Mouse (Mus musculus): ENCODE measurements around the gene Stx8. TPM values are rescaled to one million over a fixed set of nuclear protein-coding genes. Genes with fewer than 3 reads are reported as not detected.

Stx8 gene
- total and polyA plus RNA-seq, 2 experiments from 2014 or later, result 10.8 to 65.8 TPM

GRCm38 (mm10) chr11:68220733-68221132 lies 254.7 kb downstream of the Stx8 start:
- Histone ChIP-seq H3K4me3 (ENCODE audit: low read length) (no peak overlapping the region), H3K9me3 (ENCODE audit: low read length) (no peaks in the 10 kb centered on the region), H3K27me3 (ENCODE audit: insufficient read depth, low read length) (no peaks in the 10 kb centered on the region), H3K4me2 (ENCODE audit: low read depth, low read length) (no peak overlapping the region), H3K4me1 (ENCODE audit: insufficient read depth, low read length) (peaks cover 8% of the 10 kb centered on the region), H3K9ac (replicated peaks; ENCODE audit: low read length) (no peak overlapping the region), H3K36me3 (ENCODE audit: insufficient read depth, low read length) (no peaks in the 10 kb centered on the region), H3K27ac (no peak overlapping the region)
- no peak for TF ChIP-seq CTCF (IDR thresholded peaks at IDR 0.05; ENCODE audit: low read depth)
- DNase-seq (ENCODE audit: low spot score) (no peak), ATAC-seq (no peak)
- WGBS, result 94% methylated on average over 4 of the region's 4 CpGs

- WGBS, result 89% methylated on average over 7 of the region's 7 CpGs
- no peak overlapping the region for H3K4me3 ChIP-seq (ENCODE audit: low read length)
- no peak for TF ChIP-seq CTCF (IDR thresholded peaks at IDR 0.05; ENCODE audit: low read depth)
- H3K36me3 ChIP-seq (ENCODE audit: insufficient read depth, low read length), result no peaks in the 10 kb centered on the region
- no peak for DNase-seq (ENCODE audit: low spot score)
- H3K9ac ChIP-seq (replicated peaks; ENCODE audit: low read length), result no peak overlapping the region
- H3K27ac ChIP-seq, result no peak overlapping the region
- no peaks in the 10 kb centered on the region for H3K9me3 ChIP-seq (ENCODE audit: low read length)
- no peak overlapping the region for H3K4me2 ChIP-seq (ENCODE audit: low read depth, low read length)
- H3K4me1 ChIP-seq (ENCODE audit: insufficient read depth, low read length), result no peaks in the 10 kb centered on the region
- H3K27me3 ChIP-seq (ENCODE audit: insufficient read depth, low read length), result no peaks in the 10 kb centered on the region
- ATAC-seq, result no peak
These were observed 256.2 kb downstream of the Stx8 start for GRCm38 (mm10) chr11:68222209-68222608.

- H3K27ac ChIP-seq, result no peak overlapping the region
- H3K27me3 ChIP-seq (ENCODE audit: insufficient read depth, low read length), result no peaks in the 10 kb centered on the region
- DNase-seq (ENCODE audit: low spot score) (no peak), ATAC-seq (no peak)
- no peak for TF ChIP-seq CTCF (IDR thresholded peaks at IDR 0.05; ENCODE audit: low read depth)
- no peak overlapping the region for H3K4me3 ChIP-seq (ENCODE audit: low read length)
- no peaks in the 10 kb centered on the region for H3K36me3 ChIP-seq (ENCODE audit: insufficient read depth, low read length)
- H3K4me1 ChIP-seq (ENCODE audit: insufficient read depth, low read length), result no peaks in the 10 kb centered on the region
- no peak overlapping the region for H3K9ac ChIP-seq (replicated peaks; ENCODE audit: low read length)
- H3K9me3 ChIP-seq (ENCODE audit: low read length), result no peaks in the 10 kb centered on the region
- H3K4me2 ChIP-seq (ENCODE audit: low read depth, low read length), result no peak overlapping the region
- 82% methylated on average over 13 of the region's 13 CpGs for WGBS
These were observed 257.1 kb downstream of the Stx8 start for GRCm38 (mm10) chr11:68223143-68223542.

- 34% methylated on average over 5 of the region's 5 CpGs for WGBS
- Histone ChIP-seq H3K9ac (replicated peaks; ENCODE audit: low read length) (no peak overlapping the region), H3K9me3 (ENCODE audit: low read length) (no peaks in the 10 kb centered on the region), H3K4me2 (ENCODE audit: low read depth, low read length) (no peak overlapping the region), H3K4me1 (ENCODE audit: insufficient read depth, low read length) (no peaks in the 10 kb centered on the region), H3K36me3 (ENCODE audit: insufficient read depth, low read length) (no peaks in the 10 kb centered on the region), H3K4me3 (ENCODE audit: low read length) (no peak overlapping the region), H3K27me3 (ENCODE audit: insufficient read depth, low read length) (no peaks in the 10 kb centered on the region), H3K27ac (peak overlapping the region; percentile 9; the same call in 1 of the 2 replicates)
- DNase-seq (ENCODE audit: low spot score) (peak; percentile 35), ATAC-seq (peak; percentile 74)
- no peak for TF ChIP-seq CTCF (IDR thresholded peaks at IDR 0.05; ENCODE audit: low read depth)
These were observed 260.7 kb downstream of the Stx8 start for GRCm38 (mm10) chr11:68226654-68227057.

- no peak overlapping the region for H3K27ac ChIP-seq
- H3K4me3 ChIP-seq (ENCODE audit: low read length), result no peak overlapping the region
- no peaks in the 10 kb centered on the region for H3K27me3 ChIP-seq (ENCODE audit: insufficient read depth, low read length)
- no peaks in the 10 kb centered on the region for H3K4me1 ChIP-seq (ENCODE audit: insufficient read depth, low read length)
- H3K36me3 ChIP-seq (ENCODE audit: insufficient read depth, low read length), result no peaks in the 10 kb centered on the region
- no peaks in the 10 kb centered on the region for H3K9me3 ChIP-seq (ENCODE audit: low read length)
- H3K9ac ChIP-seq (replicated peaks; ENCODE audit: low read length), result no peak overlapping the region
- no peak for TF ChIP-seq CTCF (IDR thresholded peaks at IDR 0.05; ENCODE audit: low read depth)
- ATAC-seq (no peak), DNase-seq (ENCODE audit: low spot score) (no peak)
- WGBS, result 76% methylated on average over 6 of the region's 6 CpGs
- H3K4me2 ChIP-seq (ENCODE audit: low read depth, low read length), result no peak overlapping the region
These were observed 261.8 kb downstream of the Stx8 start for GRCm38 (mm10) chr11:68227837-68228236.

GRCm38 (mm10) chr11:68228941-68229665 lies 263.1 kb downstream of the Stx8 start:
- DNase-seq (ENCODE audit: low spot score) (peak; percentile 28), ATAC-seq (no peak)
- no peaks in the 10 kb centered on the region for H3K36me3 ChIP-seq (ENCODE audit: insufficient read depth, low read length)
- TF ChIP-seq CTCF (IDR thresholded peaks at IDR 0.05; ENCODE audit: low read depth), result no peak
- H3K4me1 ChIP-seq (ENCODE audit: insufficient read depth, low read length), result no peaks in the 10 kb centered on the region
- 0 out of 2 replicates have a peak overlapping the region, but pooled peaks have one; percentile 3 for H3K9ac ChIP-seq (replicated peaks; ENCODE audit: low read length)
- H3K27ac ChIP-seq, result no peak overlapping the region
- no peaks in the 10 kb centered on the region for H3K9me3 ChIP-seq (ENCODE audit: low read length)
- H3K4me3 ChIP-seq (ENCODE audit: low read length), result no peak overlapping the region
- no peaks in the 10 kb centered on the region for H3K27me3 ChIP-seq (ENCODE audit: insufficient read depth, low read length)
- no peak overlapping the region for H3K4me2 ChIP-seq (ENCODE audit: low read depth, low read length)
- WGBS, result 50% methylated on average over 18 of the region's 18 CpGs

GRCm38 (mm10) chr11:68231558-68231957 lies 265.6 kb downstream of the Stx8 start:
- Histone ChIP-seq H3K36me3 (ENCODE audit: insufficient read depth, low read length) (no peaks in the 10 kb centered on the region), H3K27me3 (ENCODE audit: insufficient read depth, low read length) (no peaks in the 10 kb centered on the region), H3K4me3 (ENCODE audit: low read length) (no peak overlapping the region), H3K9me3 (ENCODE audit: low read length) (no peaks in the 10 kb centered on the region), H3K4me1 (ENCODE audit: insufficient read depth, low read length) (no peaks in the 10 kb centered on the region), H3K27ac (no peak overlapping the region), H3K4me2 (ENCODE audit: low read depth, low read length) (no peak overlapping the region), H3K9ac (replicated peaks; ENCODE audit: low read length) (no peak overlapping the region)
- 96% methylated on average over 5 of the region's 5 CpGs for WGBS
- DNase-seq (ENCODE audit: low spot score) (no peak), ATAC-seq (no peak)
- peak; percentile 39 for TF ChIP-seq CTCF (IDR thresholded peaks at IDR 0.05; ENCODE audit: low read depth)

All from hindbrain, postnatal 0 days (tissue).